Mouse (Mus musculus) midbrain, embryonic 14.5 days (tissue): ENCODE measurements at regions not wholly inside any gene's neighbourhood (a gene's known extent, or its start where the extent isn't known, plus 50 kb on each side); places are given as distances from the start of the nearest gene placed in this dataset.
A peak's percentile ranks its signal among the peaks of the same experiment; 100 is the strongest.
"Not testable (repeated sequence)": the region's sequence is repeated elsewhere in the genome, so short reads cannot be mapped to it uniquely, and the experiment has no call there.

Experiments
- ATAC-seq: fragments of 200-750 bp; cut with Nextera tagmentation; 2 replicates; pipeline ENCODE4 v1.8.0; 2017; ENCODE audit warnings: moderate number of reproducible peaks, moderate library complexity; ENCODE audit not compliant: low FRiP score, low TSS enrichment
- DNase-seq: peaks from one replicate; pipeline ENCODE4 v3.0.0-alpha.2; 2015
- H3K27ac ChIP-seq: fragments of 300-500 bp; sonication (generic); replicated peaks from 2 replicates; pipeline ENCODE4 v1.5.1; 2014; ENCODE audit warnings: mild to moderate bottlenecking, low read depth, low read length, moderate library complexity
- H3K27me3 ChIP-seq: fragments of 300-500 bp; sonication (generic); 2 replicates; pipeline ENCODE4 v1.6.1; 2014; ENCODE audit warnings: low read length, control low read depth, mixed read lengths; ENCODE audit not compliant: control insufficient read depth, insufficient read depth
- H3K36me3 ChIP-seq: fragments of 300-500 bp; sonication (generic); 2 replicates; pipeline ENCODE4 v1.6.1; 2014; ENCODE audit warnings: low read length, control low read depth; ENCODE audit not compliant: control insufficient read depth, insufficient read depth
- H3K4me1 ChIP-seq: fragments of 300-500 bp; sonication (generic); 2 replicates; pipeline ENCODE4 v1.6.1; 2014; ENCODE audit warnings: mild to moderate bottlenecking, antibody characterized with exemption, low read length, control low read depth; ENCODE audit not compliant: control insufficient read depth, insufficient read depth
- H3K4me2 ChIP-seq: fragments of 300-500 bp; sonication (generic); 2 replicates; pipeline ENCODE4 v1.6.1; 2014; ENCODE audit warnings: mild to moderate bottlenecking, low read length, moderate library complexity
- H3K4me3 ChIP-seq: fragments of 300-500 bp; sonication (generic); replicated peaks from 2 replicates; pipeline ENCODE4 v1.5.1; 2014; ENCODE audit warnings: low read depth, low read length
- H3K9ac ChIP-seq: fragments of 300-500 bp; sonication (generic); replicated peaks from 2 replicates; pipeline ENCODE4 v1.6.1; 2014; ENCODE audit warnings: mild to moderate bottlenecking, low read length, moderate library complexity
- H3K9me3 ChIP-seq: fragments of 300-500 bp; sonication (generic); 2 replicates; pipeline ENCODE4 v1.6.1; 2016; ENCODE audit warnings: low read length, control low read depth, mixed read lengths; ENCODE audit not compliant: control insufficient read depth
- WGBS: fragments of 180-500 bp; shearing (Covaris S2); extraction: QIAGEN DNeasy Blood & Tissue Kit; methylation state at CpG from one replicate; pipeline ENCODE4 v1.1.7; 2014; 5-methylcytosine and 5-hydroxymethylcytosine counted together

- H3K4me1 ChIP-seq, result no peaks in the 10 kb centered on the region
- no peaks in the 10 kb centered on the region for H3K27me3 ChIP-seq
- WGBS, result 82% methylated on average over 1 of the region's 1 CpGs
- ATAC-seq, result no peak
- H3K9ac ChIP-seq, result no peak overlapping the region
- no peak overlapping the region for H3K27ac ChIP-seq
- no peaks in the 10 kb centered on the region for H3K9me3 ChIP-seq
- no peak overlapping the region for H3K4me3 ChIP-seq
- H3K36me3 ChIP-seq, result no peaks in the 10 kb centered on the region
- no peak overlapping the region for H3K4me2 ChIP-seq
- peak; percentile 3 for DNase-seq
Observed at GRCm38 (mm10) chr2:98263641-98264040, 398.4 kb upstream of the Gm10801 start.

- Histone ChIP-seq H3K27me3 (no peaks in the 10 kb centered on the region), H3K27ac (no peak overlapping the region), H3K9ac (no peak overlapping the region), H3K4me2 (no peak overlapping the region), H3K4me1 (no peaks in the 10 kb centered on the region), H3K4me3 (no peak overlapping the region), H3K36me3 (no peaks in the 10 kb centered on the region), H3K9me3 (no peaks in the 10 kb centered on the region)
- DNase-seq (no peak), ATAC-seq (no peak)
- 25% methylated on average over 1 of the region's 1 CpGs for WGBS
Observed at GRCm38 (mm10) chr2:98269562-98269961, 392.5 kb upstream of the Gm10801 start.

GRCm38 (mm10) chr2:98286796-98287352 is 375.2 kb upstream of the Gm10801 start:
- no peak for DNase-seq
- H3K4me3 ChIP-seq, result no peak overlapping the region
- no peak overlapping the region for H3K27ac ChIP-seq
- H3K4me2 ChIP-seq, result no peak overlapping the region
- H3K27me3 ChIP-seq, result no peaks in the 10 kb centered on the region
- 91% methylated on average over 3 of the region's 3 CpGs for WGBS
- no peaks in the 10 kb centered on the region for H3K9me3 ChIP-seq
- H3K36me3 ChIP-seq, result no peaks in the 10 kb centered on the region
- no peaks in the 10 kb centered on the region for H3K4me1 ChIP-seq
- no peak overlapping the region for H3K9ac ChIP-seq
- no peak for ATAC-seq

- not testable (repeated sequence) for ATAC-seq, H3K27me3 ChIP-seq, DNase-seq, H3K4me3 ChIP-seq, H3K36me3 ChIP-seq, H3K4me2 ChIP-seq, H3K9me3 ChIP-seq, H3K9ac ChIP-seq, H3K4me1 ChIP-seq, H3K27ac ChIP-seq
- WGBS, result 87% methylated on average over 13 of the region's 13 CpGs
Observed at GRCm38 (mm10) chr2:98330025-98330424, 332.0 kb upstream of the Gm10801 start.

GRCm38 (mm10) chr2:98354200-98354599 is 307.8 kb upstream of the Gm10801 start:
- no peaks in the 10 kb centered on the region for H3K4me1 ChIP-seq
- no peaks in the 10 kb centered on the region for H3K27me3 ChIP-seq
- no peak overlapping the region for H3K4me3 ChIP-seq
- no peak overlapping the region for H3K9ac ChIP-seq
- H3K4me2 ChIP-seq, result no peak overlapping the region
- H3K27ac ChIP-seq, result no peak overlapping the region
- 84% methylated on average over 2 of the region's 2 CpGs for WGBS
- no peaks in the 10 kb centered on the region for H3K36me3 ChIP-seq
- ATAC-seq (no peak), DNase-seq (no peak)
- no peaks in the 10 kb centered on the region for H3K9me3 ChIP-seq

- Histone ChIP-seq H3K4me3 (no peak overlapping the region), H3K4me1 (no peaks in the 10 kb centered on the region), H3K4me2 (no peak overlapping the region), H3K9me3 (no peaks in the 10 kb centered on the region), H3K27ac (no peak overlapping the region), H3K9ac (no peak overlapping the region), H3K36me3 (no peaks in the 10 kb centered on the region), H3K27me3 (no peaks in the 10 kb centered on the region)
- ATAC-seq, result no peak
- 64% methylated on average over 1 of the region's 1 CpGs for WGBS
- DNase-seq, result no peak
Observed at GRCm38 (mm10) chr2:98379211-98379610, 282.8 kb upstream of the Gm10801 start.
